Mouse (Mus musculus) heart, embryonic 14.5 days (tissue): ENCODE data around the gene Cers3. TPM values are rescaled to one million over a fixed set of nuclear protein-coding genes. Genes with fewer than 3 reads are reported as not detected.

Experiments used
- ATAC-seq: fragments of 200-750 bp; cut with Nextera tagmentation; 2 replicates; pipeline ENCODE4 v1.8.0; 2017; ENCODE audit warnings: low read depth, moderate TSS enrichment; ENCODE audit not compliant: insufficient number of reproducible peaks, insufficient read depth, low FRiP score
- H3K27ac ChIP-seq, 2 experiments: fragments of 200-500 bp in 1 of 2; fragments of 300-500 bp in 1 of 2; sonication (generic) in 1 of 2; replicated peaks in 1 of 2; 2 replicates each; pipeline ENCODE4 v1.5.1; 2012 to 2014; ENCODE audit warnings: low read depth in 2 of 2, low read length in 2 of 2, control low read depth in 1 of 2, mild to moderate bottlenecking in 1 of 2, mixed read lengths in 1 of 2; ENCODE audit not compliant: control insufficient read depth in 1 of 2, insufficient read depth in 1 of 2
- H3K27me3 ChIP-seq: fragments of 300-500 bp; sonication (generic); 2 replicates; pipeline ENCODE4 v1.6.1; 2014; ENCODE audit warnings: mild to moderate bottlenecking, low read length, control low read depth; ENCODE audit not compliant: control insufficient read depth, insufficient read depth
- H3K36me3 ChIP-seq: fragments of 300-500 bp; sonication (generic); 2 replicates; pipeline ENCODE4 v1.6.1; 2014; ENCODE audit warnings: mild to moderate bottlenecking, control low read depth, low read length, mixed read lengths; ENCODE audit not compliant: control insufficient read depth, insufficient read depth
- H3K4me1 ChIP-seq, 2 experiments: fragments of 200-500 bp in 1 of 2; fragments of 300-500 bp in 1 of 2; sonication (generic) in 1 of 2; 2 replicates each; pipeline ENCODE4 v1.6.1; 2012 to 2014; ENCODE audit warnings: low read length in 2 of 2, control low read depth in 1 of 2, mixed read lengths in 1 of 2; ENCODE audit not compliant: control insufficient read depth in 2 of 2, insufficient read depth in 2 of 2
- H3K4me2 ChIP-seq: fragments of 300-500 bp; sonication (generic); 2 replicates; pipeline ENCODE4 v1.6.1; 2014; ENCODE audit warnings: mild to moderate bottlenecking, low read length
- H3K4me3 ChIP-seq, 2 experiments: fragments of 200-500 bp in 1 of 2; fragments of 300-500 bp in 1 of 2; sonication (generic) in 1 of 2; 2 replicates each; pipeline ENCODE4 v1.5.1; 2012 to 2014; ENCODE audit warnings: low read length in 2 of 2, mild to moderate bottlenecking in 2 of 2, control low read depth in 1 of 2, low read depth in 1 of 2, moderate library complexity in 1 of 2; ENCODE audit not compliant: control insufficient read depth in 1 of 2, insufficient read depth in 1 of 2
- H3K9ac ChIP-seq: fragments of 300-500 bp; sonication (generic); 2 replicates; pipeline ENCODE4 v1.6.1; 2014; ENCODE audit warnings: mild to moderate bottlenecking, low read length
- H3K9me3 ChIP-seq: fragments of 300-500 bp; sonication (generic); 2 replicates; pipeline ENCODE4 v1.6.1; 2016; ENCODE audit warnings: low read length, control low read depth; ENCODE audit not compliant: control insufficient read depth
- WGBS: fragments of 180-500 bp; shearing (Covaris S2); extraction: QIAGEN DNeasy Blood & Tissue Kit; methylation state at CpG from one replicate; pipeline ENCODE4 v1.1.7; 2014; 5-methylcytosine and 5-hydroxymethylcytosine counted together
- polyA plus RNA-seq: library from polyadenylated mRNA; unstranded; fragments of >200 nt; fragmentation: Nextera tagmentation; extraction: Ambion mirVana; gene quantifications from 2 replicates; pipeline ENCODE4 v1.2.1, GENCODE M21; 2014

The Cers3 gene
- polyA plus RNA-seq, 1 experiment from 2014 or later: 0.36 TPM

- Histone ChIP-seq H3K27ac (no peak overlapping the region), H3K4me2 (no peak overlapping the region)
- WGBS: 78% methylated on average over 14 of the region's 14 CpGs
Observed at GRCm38 (mm10) chr7:66871940-66872511, 128.7 kb downstream of the Cers3 start.

GRCm38 (mm10) chr7:66873235-66873634 is 129.9 kb downstream of the Cers3 start:
- no peak for ATAC-seq
- H3K4me1 ChIP-seq: peaks cover 18 to 37% of the 10 kb centered on the region in 2 experiments
- WGBS: 85% methylated on average over 2 of the region's 2 CpGs
- no peaks in the 10 kb centered on the region for H3K27me3 ChIP-seq
- H3K9ac ChIP-seq: no peak overlapping the region
- no peaks in the 10 kb centered on the region for H3K9me3 ChIP-seq
- no peak overlapping the region for H3K4me3 ChIP-seq
- no peak overlapping the region for H3K27ac ChIP-seq
- no peaks in the 10 kb centered on the region for H3K36me3 ChIP-seq
- no peak overlapping the region for H3K4me2 ChIP-seq

More at GRCm38 (mm10) chr7:66871940-66872511, 128.7 kb downstream of the Cers3 start:
- Histone ChIP-seq H3K4me1 (peaks cover 20 to 37% of the 10 kb centered on the region in 2 experiments), H3K36me3 (no peaks in the 10 kb centered on the region), H3K4me3 (no peak overlapping the region), H3K9ac (no peak overlapping the region), H3K27me3 (no peaks in the 10 kb centered on the region), H3K9me3 (no peaks in the 10 kb centered on the region)
- ATAC-seq: no peak

Other genes starting within 250 kb of the Cers3 start
- 10.6 and 11.6 TPM in 2 replicates for gene Asb7, start 53.9 kb upstream of the Cers3 start, polyA plus RNA-seq
- 10.7 and 11.6 TPM in 2 replicates for gene Lins1, start 53.6 kb upstream of the Cers3 start, polyA plus RNA-seq
- gene Adamts17, start 96.2 kb downstream of the Cers3 start, polyA plus RNA-seq: 4.6 and 7.1 TPM in 2 replicates